Mouse (Mus musculus) adrenal gland, postnatal 25 days (tissue): ENCODE results near the gene Vps50. TPM values are rescaled to one million over a fixed set of nuclear protein-coding genes. Genes with fewer than 3 reads are reported as not detected.
"Not testable (repeated sequence)": the region's sequence is repeated elsewhere in the genome, so short reads cannot be mapped to it uniquely, and the experiment has no call there.

Experiments used
- DNase-seq: peaks from one replicate; pipeline ENCODE4 v3.0.0; 2021; ENCODE audit warnings: mixed read lengths
- total RNA-seq: library from RNA; stranded (reverse); gene quantifications from 2 replicates; pipeline ENCODE4 v1.2.3, GENCODE M21; 2021

Gene Vps50
- total RNA-seq, 1 experiment from 2014 or later, result 23.8 TPM

GRCm38 (mm10) chr6:3536048-3536447 lies 37.9 kb downstream of the Vps50 start:
- DNase-seq, result no peak

GRCm38 (mm10) chr6:3539470-3539869 lies 41.3 kb downstream of the Vps50 start:
- no peak for DNase-seq

GRCm38 (mm10) chr6:3543862-3544261 lies 45.7 kb downstream of the Vps50 start:
- DNase-seq, result no peak

GRCm38 (mm10) chr6:3544970-3545369 lies 46.8 kb downstream of the Vps50 start:
- DNase-seq, result no peak

GRCm38 (mm10) chr6:3548959-3549358 lies 50.8 kb downstream of the Vps50 start:
- no peak for DNase-seq

GRCm38 (mm10) chr6:3549992-3550391 lies 51.8 kb downstream of the Vps50 start:
- no peak for DNase-seq

- DNase-seq, result not testable (repeated sequence)
Observed at GRCm38 (mm10) chr6:3552681-3553080, 54.5 kb downstream of the Vps50 start.

- no peak for DNase-seq
Observed at GRCm38 (mm10) chr6:3557177-3557576, 59.0 kb downstream of the Vps50 start.

GRCm38 (mm10) chr6:3560009-3560408 lies 61.8 kb downstream of the Vps50 start:
- DNase-seq, result no peak

GRCm38 (mm10) chr6:3562301-3562700 lies 64.1 kb downstream of the Vps50 start:
- no peak for DNase-seq

- DNase-seq, result not testable (repeated sequence)
Observed at GRCm38 (mm10) chr6:3564118-3564517, 65.9 kb downstream of the Vps50 start.

- DNase-seq, result no peak
Observed at GRCm38 (mm10) chr6:3565005-3565404, 66.8 kb downstream of the Vps50 start.

- DNase-seq, result no peak
Observed at GRCm38 (mm10) chr6:3565667-3566066, 67.5 kb downstream of the Vps50 start.

- DNase-seq, result no peak
Observed at GRCm38 (mm10) chr6:3567071-3567610, 69.0 kb downstream of the Vps50 start.

GRCm38 (mm10) chr6:3572221-3572815 lies 74.1 kb downstream of the Vps50 start:
- no peak for DNase-seq

- DNase-seq, result no peak
Observed at GRCm38 (mm10) chr6:3573787-3574186, 75.6 kb downstream of the Vps50 start.

- DNase-seq, result peak; percentile 11
Observed at GRCm38 (mm10) chr6:3585402-3585801, 87.2 kb downstream of the Vps50 start.

- no peak for DNase-seq
Observed at GRCm38 (mm10) chr6:3590289-3590904, 92.2 kb downstream of the Vps50 start.

GRCm38 (mm10) chr6:3594246-3594645 lies 96.1 kb downstream of the Vps50 start:
- DNase-seq, result no peak

- no peak for DNase-seq
Observed at GRCm38 (mm10) chr6:3612827-3613226, 114.6 kb downstream of the Vps50 start.

GRCm38 (mm10) chr6:3620428-3621387 lies 122.5 kb downstream of the Vps50 start:
- DNase-seq, result not testable (repeated sequence)
